Mouse (Mus musculus) ZHBTc4 (cell line): ENCODE measurements around the gene Zc3h18.

Experiments used
- DNase-seq: peaks from one replicate; pipeline ENCODE4 v3.0.0-alpha.2; 2011; ENCODE audit warnings: low read depth, low spot score

Gene Zc3h18

DNA sequence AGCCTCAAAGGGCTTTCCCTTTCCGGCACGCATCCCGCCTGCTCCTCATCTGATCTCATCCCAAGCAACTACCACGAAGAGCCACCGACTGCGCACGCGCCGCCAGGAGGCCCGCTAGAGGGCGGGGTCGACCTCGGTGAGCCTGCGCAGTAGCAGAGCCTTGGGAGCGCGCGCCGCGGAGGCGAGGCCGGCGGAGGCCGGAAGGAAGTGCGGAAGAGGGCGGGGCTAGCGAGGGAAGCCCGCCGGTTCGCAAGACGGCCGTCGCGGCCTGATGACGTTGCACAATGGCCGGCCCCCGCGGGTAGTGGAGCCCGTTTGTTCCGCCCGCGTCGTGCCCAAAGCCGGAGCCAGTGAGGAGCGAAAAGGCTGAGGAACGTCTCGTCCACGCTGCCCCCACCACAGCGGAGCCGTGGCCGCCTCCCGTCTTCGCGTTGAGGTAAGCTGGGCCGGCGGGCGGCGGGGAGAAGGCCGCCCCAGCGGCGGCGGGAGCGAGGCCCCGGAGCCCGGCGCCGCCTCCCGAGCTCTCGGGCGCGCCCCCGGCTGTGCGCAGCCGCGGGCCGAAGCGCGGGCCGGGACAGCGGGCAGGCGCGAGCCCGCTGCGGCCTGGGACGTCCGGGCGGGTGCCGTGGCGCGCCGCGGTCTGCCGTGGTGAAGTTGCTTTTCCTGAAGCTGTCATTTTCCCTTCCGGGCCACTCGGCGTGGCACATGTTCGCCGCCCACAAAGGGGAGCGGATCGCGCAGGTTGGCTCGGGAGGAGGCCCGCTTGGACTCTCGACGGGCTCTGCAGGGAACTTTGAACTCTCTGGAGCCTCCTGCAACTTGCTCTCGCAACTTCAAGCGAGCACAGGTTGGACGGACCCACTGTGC, at the start of gene Zc3h18:
TSS of gene Zc3h18 (plus strand) at position 245 of the 867 bp plus-strand sequence.
- DNase-seq, result peak; percentile 99

- no peak for DNase-seq
These were observed 47.3 kb upstream of the Zc3h18 start for GRCm38 (mm10) chr8:122329072-122329471.

DNA sequence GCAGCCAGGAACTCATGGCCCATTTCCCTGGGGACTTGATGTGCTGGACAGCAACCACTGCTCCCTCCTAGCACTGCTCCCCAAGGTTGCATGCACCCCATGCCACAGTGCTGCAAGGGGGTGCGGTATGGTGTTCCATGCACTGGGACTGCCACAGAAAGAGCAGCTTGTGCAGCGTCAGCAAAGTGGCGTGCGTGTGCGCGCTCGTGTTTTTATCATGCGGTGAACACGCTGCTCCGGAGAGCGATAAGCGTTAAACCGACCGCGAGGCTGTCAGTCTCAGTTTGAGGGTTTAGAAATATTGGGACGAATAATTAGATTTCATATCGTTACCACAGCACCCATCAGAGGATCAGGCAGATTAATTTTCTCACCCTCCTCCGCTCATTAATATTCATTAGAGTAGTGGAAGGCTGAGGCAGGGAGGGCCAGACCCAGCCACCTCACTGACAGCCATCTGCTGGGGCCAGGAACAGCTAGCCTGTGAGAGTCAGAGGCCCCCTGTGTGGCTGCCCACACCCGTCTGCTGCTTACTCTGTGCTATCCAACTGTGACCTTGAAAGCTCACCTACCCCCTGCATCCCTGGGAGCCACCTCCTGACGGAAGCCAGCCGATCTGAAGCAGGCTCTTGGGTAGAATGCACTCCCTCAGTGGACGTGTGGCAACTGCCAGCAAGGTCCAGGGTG, 46.7 kb upstream of the Zc3h18 start:
- DNase-seq, result no peak

DNA sequence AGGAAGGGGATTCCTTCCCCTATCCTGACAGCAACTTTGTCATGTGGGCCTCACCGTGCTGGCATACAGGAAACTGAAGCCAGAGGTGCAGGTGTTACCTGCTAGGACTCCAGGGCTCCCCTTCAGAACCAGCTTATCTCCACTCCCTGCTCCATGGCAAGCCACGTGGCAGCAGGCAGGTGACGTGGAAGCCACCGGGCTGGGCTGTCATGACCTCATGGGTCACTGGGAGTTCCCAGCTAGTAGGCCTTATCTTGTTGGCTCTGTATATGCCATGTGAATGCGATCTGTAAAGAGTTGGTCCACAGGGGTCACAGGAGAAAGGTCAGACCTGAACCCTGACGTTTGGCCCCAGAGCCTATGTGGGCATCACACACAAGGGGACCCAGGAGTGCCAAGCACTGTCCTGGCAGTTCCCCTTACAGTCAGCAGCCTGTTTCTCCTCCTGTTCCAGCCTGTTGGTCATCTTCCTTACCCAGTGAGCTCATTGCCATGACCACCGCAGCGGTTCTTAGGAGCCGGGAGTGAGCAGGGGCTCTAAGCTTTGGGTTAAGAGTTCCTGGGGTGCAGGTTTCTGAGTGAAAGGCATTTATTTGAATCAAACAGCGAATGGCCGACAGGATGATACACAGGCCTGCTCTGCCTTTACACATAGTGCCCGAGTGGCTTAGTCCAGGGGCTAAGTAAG, 45.8 kb upstream of the Zc3h18 start:
- no peak for DNase-seq

DNA sequence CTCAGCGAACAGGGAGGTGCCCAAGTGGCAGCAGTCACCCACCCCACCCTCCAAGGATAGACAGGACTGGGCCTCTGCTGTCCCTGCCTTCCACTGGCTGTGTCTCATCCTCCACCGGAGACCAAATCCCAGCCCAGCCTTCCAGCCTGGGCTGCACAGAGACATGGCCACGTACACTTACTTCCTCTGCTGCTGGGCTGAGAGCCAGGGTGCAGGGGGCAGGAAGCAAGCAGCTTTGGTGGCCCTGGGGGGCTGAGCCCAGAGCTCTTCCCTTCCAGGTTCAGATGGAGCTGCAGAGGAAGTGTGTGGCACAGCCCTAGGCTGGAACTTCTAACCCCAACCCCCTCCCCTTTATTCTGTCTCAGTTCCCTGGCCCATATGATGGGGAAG, 45.3 kb upstream of the Zc3h18 start:
- DNase-seq, result no peak

- DNase-seq, result peak; percentile 78
These were observed 43.5 kb upstream of the Zc3h18 start for GRCm38 (mm10) chr8:122332753-122333506.

DNA sequence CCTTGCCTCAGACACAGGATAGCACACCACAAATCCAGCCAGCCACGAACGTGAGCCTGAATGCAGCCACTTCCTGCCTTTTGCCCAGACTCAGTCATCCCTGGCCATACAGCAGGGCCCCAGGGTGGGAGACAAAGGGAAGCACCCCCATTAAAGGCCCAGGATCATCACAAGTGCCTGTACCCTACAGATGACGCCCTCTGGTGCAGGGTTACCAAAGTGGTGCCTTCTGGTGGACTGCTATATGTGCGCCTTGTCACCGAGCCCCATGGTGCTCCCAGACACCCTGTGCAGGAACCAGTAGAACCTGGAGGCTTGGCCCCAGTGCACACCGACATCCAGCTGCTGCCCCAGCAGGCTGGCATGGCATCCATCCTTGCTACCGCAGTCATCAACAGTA, 42.9 kb upstream of the Zc3h18 start:
- DNase-seq, result no peak

DNA sequence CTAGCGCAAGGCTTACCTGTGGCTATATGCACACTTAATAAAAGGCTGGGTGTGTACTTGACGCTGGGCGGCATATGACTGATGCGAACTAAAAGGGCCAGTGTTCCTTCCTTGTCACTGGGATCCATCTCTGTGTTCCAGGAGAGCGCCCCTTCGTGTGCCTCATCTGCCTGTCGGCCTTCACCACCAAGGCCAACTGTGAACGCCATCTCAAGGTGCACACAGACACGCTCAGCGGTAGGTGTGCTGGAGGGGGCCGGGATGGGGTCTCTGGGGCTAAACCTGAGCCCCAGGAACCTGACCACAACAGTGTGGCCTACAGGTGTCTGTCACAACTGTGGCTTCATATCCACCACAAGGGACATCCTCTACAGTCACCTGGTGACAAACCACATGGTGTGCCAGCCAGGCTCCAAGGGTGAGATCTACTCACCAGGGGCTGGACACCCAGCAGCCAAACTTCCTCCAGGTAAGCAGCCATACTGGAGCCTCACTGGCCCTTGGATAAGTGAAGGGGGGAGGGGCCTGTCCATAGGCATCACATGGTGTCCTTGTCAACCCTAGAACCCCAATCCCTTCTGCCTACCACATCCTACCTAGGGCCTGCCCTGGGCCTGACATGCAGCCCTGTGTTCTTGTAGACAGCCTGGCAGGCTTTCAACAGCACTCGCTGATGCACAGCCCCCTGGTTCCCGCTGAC, 41.5 kb upstream of the Zc3h18 start:
- no peak for DNase-seq

DNA sequence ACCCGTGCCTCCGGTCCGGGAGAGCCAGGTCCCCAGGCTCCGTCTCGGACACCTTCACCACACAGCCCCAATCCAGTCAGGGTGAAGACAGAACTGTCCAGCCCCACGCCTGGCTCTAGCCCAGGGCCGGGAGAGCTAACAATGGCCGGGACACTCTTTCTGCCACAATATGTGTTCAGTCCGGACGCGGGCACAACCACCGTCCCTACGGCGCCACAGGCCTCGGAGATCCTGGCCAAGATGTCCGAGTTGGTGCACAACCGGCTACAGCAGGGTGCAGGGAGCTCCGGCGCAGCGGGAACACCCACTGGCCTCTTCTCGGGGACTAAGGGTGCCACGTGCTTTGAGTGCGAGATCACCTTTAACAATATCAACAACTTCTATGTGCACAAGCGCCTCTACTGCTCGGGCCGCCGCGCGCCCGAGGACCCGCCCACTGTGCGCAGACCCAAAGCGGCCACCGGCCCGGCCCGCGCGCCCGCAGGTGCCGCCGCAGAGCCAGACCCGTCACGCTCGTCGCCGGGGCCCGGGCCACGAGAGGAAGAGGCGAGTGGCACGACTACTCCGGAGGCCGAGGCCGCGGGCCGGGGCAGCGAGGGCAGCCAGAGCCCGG, 40.7 kb upstream of the Zc3h18 start:
- DNase-seq, result peak; percentile 30

DNA sequence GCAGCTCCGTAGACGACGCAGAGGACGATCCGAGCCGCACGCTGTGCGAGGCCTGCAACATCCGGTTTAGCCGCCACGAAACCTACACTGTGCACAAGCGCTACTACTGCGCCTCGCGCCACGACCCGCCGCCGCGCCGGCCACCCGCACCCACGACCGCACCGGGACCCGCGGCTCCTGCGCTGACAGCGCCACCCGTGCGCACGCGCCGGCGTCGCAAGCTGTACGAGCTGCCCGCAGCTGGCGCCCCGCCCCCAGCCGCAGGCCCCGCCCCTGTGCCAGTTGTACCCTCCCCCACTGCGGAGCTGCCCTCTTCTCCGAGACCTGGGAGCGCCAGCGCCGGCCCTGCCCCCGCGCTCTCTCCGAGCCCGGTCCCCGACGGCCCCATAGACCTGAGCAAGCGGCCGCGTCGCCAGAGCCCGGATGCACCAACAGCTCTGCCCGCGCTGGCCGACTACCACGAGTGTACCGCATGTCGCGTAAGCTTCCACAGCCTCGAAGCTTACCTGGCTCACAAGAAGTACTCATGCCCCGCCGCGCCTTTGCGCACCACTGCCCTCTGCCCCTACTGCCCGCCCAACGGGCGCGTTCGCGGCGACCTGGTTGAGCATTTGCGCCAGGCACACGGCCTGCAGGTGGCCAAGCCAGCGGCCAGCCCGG, 40.0 kb upstream of the Zc3h18 start:
- peak; percentile 87 for DNase-seq

- no peak for DNase-seq
These were observed 37.6 kb upstream of the Zc3h18 start for GRCm38 (mm10) chr8:122338852-122339251.

GRCm38 (mm10) chr8:122340761-122341160, 35.6 kb upstream of the Zc3h18 start:
- peak; percentile 50 for DNase-seq

DNA sequence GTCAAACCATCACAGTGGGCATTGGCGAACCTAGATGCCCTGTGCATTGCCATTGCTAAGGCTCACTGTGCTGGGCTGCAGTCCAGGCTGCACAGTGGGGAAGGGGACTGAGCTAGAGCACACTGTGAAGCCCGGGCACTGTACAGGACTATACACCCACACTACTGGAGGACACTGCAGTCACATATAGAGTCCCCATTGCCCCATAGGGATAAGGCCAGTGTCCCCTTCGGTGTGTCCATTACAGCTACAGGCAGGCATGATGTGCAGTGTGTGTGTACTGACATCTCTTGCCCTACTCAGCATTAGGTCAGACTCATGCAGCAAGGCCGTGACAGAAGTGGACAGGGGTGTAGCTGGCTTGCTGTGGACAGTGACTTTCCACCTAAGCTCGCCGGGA, 34.6 kb upstream of the Zc3h18 start:
- DNase-seq, result no peak

- no peak for DNase-seq
These were observed 34.0 kb upstream of the Zc3h18 start for GRCm38 (mm10) chr8:122342362-122342761.

DNA sequence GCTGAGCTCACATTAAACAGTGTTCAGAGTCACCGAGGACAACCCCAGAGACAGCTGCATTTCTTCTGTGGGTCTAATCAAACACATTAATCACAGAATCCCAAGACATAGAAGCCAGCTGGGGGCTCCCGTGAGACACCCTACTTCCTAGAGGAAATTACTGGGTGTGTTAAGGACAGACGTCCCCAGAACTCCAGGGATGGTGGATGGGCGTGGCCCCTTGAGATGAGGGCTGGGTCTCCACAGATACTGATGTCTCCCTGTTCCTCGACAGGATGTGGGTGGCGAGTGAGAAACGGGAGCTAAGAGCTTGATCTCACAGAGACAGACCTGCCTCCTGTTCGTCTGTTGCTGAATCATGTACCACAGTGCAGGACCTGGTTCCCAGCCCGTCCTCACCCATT, 33.6 kb upstream of the Zc3h18 start:
- no peak for DNase-seq

GRCm38 (mm10) chr8:122343341-122343740, 33.1 kb upstream of the Zc3h18 start:
- DNase-seq, result no peak

DNA sequence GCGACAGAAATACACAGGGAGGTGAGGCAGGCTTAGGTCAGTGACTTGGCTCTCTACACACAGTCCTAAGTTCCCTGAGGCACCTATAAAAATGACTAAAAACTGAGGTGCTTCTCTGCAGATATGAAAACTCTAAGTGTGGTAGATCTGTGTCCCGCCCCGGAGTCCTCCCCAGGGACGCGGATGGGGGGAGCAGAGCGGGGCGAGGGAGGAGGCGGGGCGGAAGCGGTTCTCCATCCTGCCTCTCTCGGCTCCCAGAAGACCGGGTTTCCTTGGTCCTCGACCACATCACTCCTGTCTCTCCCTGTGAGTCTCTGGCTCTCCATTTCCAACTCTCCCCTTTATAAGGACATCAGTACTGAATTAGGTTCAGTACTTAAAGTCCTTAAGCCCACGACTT, 32.7 kb upstream of the Zc3h18 start:
- DNase-seq, result no peak

DNA sequence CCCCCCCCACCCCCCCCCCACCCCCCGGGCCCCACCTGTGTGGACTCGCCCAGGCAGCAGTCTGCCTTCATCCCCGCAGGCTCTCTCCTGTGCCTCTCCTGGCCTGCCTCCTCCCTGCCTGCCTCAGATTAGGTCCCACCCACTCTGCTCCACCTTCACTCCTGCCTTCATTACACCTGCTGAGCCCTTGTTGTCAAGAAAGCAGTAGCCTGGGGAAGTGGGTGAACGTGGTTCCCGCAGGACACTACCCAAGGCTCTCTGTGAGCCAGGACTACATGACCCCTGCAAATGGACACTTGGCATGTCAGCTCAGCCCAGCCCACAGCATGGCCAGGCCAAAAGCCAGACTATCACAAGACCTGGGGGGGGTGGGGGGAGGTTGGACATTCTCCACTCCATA, 32.2 kb upstream of the Zc3h18 start:
- peak; percentile 50 for DNase-seq

- DNase-seq, result no peak
These were observed 31.0 kb upstream of the Zc3h18 start for GRCm38 (mm10) chr8:122345181-122346095.
